Mouse (Mus musculus): ENCODE measurements around the gene Tenm4.
A peak's percentile ranks its signal among the peaks of the same experiment; 100 is the strongest.

The Tenm4 gene

DNA sequence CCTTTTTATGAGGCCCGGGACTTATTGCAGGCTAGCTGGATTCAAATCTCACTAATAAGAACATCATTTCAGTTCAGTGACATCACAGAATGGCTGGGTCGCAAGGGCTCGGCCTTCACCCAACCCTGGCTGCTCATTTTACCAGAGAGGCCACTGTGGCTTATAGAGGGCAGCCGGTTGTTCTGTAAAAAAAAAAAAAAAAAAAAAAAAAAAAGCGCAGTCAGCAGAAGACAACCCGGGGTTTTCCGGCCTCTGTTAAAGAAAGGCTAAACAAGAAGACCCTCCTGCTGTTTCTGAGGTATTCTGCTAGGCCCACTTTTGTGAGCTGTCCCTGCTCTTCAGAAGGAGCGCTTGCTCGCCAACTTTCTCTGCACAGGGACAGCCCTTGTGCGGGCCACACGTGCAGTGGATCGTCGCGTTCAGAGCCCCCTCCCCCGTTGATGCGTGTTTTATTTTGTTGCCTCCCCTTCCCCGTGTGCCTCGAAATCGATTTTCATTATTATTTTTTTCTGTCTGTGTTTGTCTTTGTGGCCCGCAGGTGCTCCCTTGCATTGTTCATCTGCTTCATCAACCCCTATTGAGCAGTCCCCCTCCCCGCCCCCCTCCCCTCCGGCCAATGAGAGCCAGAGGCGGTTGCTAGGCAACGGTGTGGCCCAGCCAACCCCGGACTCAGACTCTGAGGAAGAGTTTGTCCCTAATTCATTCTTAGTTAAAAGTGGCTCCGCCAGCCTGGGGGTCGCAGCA lies 472.6 kb downstream of the Tenm4 start:
- DNase-seq (ENCODE audit: low spot score in 2 of 2), result no peak

DNA sequence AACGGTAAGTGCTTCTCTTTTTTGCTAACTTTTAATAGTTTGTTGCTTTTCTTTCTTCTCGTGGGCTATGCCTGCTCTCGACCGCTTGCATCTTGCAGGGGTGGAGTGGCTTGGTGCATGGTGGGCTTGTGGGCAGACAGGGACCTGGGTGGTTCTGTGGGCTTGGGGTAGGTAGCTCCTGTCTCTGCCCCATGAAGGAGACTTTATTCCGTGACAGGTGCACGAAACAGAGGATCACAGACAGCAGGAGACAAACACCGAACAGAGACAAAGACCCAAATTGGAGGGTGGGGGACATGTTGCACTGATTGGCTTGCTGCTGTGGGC lies 473.1 kb downstream of the Tenm4 start:
- DNase-seq (ENCODE audit: low spot score in 2 of 2), result no peak

DNA sequence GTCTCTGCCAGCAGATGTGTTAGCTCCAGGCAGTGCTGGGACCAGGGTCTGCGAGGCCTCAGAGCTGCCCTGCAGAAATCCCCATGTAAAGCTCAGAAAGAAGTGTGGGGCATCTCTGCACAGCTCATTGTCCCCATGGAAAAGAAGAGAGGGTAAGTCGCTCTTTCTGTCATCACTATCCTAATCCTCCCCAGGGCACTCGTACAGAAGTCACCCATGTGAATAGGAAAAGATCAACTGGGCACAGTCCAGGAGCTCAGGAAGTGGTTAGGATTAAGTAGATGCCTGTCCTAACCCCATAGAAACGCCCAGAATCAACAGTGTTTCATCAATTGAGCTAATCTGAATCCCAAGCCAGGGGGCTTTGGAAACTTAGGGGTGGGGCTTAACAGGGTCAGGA lies 476.6 kb downstream of the Tenm4 start:
- DNase-seq (ENCODE audit: low spot score in 2 of 2), result no peak

DNA sequence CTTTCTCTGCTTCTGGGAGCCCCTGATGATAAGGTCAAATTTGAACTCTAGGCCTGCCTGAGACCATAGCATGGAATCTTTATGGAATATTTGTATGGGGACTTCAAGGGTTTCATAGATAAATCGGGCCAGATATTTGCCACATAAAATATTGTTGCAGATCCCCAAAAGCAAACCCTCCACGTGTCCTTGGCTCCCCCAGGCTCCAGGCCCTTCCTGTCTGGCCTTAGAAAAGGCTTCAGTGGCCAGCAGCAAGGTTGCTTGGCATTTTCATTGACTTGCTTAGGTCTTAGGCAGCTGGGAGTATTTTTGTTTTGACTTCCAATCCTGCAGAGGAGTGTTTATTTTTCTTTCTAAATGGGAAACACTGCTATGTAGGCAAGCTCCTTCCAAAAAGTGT lies 477.6 kb downstream of the Tenm4 start:
- no peak for DNase-seq (ENCODE audit: low spot score in 2 of 2)

DNA sequence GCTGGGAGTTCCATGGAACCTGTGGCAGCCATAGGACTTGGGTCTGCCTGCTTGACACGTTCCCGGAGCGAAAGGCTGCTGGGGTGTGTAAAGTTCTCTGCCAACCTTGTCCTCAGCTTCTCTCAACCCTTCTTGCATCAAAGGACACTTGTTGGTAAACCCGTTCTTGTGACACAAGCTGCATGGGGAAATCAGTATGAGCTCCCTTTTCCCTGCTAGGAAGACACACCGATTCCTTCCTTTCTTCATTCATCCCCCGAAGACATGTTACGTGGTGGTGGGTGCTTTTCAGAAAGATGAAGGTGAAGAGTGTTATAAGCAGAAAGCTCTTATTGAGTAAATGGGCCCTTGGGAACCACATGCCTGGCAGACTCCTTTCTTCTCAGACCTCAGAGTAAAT lies 478.1 kb downstream of the Tenm4 start:
- DNase-seq (ENCODE audit: low spot score in 2 of 2), result no peak

DNA sequence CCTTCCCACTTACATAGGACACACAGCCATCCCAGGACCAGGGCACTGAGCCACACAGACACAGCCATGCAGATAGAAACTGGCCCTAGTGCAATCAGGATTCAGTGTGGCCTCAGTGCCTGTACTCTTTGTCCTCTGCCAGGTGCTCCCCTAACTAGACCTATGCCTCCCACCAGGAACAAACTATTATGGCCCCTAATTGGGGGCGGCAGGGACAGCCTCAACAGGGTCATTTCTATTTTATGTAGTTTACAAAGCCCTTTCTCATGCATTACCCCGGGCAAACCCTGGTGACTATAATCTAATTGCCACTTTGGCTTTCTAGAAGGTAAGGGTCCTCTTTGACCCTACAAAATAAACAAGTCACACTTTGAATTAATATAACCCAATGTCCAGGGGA lies 479.4 kb downstream of the Tenm4 start:
- no peak for DNase-seq (ENCODE audit: low spot score in 2 of 2)

DNA sequence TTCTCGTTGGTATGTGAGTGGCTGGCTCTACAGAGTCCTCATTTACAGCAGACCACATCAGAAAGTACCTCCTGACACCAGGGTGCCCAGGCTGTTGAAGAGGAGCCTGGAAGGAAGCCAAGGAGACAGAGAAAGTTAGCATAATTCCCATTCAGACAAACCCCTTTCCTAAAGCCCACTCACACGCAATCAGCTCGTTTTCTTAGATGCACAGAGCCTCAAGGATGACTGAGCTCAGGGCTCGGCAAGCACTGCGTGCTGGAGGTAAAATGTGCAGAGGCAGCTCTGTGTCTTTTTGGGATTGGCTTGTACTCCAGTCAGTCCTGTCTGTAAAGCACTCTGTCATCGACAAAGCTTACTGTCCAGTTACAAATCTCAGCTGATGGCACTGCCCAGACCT lies 480.0 kb downstream of the Tenm4 start:
- DNase-seq (ENCODE audit: low spot score in 2 of 2), result no peak

DNA sequence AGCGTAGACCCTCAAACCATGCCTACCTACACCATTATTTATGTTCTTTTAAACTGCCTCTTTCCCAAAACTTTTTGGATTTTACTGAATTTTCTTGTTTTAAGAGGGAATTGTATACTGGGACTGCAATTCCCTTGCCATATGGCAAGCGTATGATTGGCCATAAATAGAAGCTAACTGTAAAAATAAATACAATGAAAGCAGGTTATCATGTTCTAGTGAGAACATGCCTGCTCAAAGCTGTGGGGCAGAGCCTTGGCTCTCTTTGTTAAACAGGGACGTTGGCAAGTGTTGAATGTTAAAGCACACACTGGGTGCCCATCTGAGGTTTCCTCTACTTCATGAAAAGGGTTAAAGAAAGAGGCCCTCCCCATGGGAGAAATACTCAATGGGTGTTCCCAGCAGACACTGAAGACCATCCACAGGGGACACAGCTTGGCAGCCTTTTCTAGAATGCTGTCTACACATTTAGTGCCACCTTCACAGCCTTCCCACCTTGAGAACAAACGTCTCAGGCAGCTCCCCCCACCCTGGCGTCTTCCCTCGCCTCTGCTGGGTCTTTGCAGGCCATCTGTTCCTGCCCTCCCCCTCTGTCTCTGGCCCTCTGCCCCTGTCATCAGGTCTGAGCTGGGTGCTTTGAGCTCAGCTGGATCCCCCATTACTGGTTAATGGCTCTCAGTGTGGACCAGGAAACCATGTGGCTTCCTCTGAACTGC lies 480.7 kb downstream of the Tenm4 start:
- DNase-seq (ENCODE audit: low spot score in 2 of 2), result no peak

DNA sequence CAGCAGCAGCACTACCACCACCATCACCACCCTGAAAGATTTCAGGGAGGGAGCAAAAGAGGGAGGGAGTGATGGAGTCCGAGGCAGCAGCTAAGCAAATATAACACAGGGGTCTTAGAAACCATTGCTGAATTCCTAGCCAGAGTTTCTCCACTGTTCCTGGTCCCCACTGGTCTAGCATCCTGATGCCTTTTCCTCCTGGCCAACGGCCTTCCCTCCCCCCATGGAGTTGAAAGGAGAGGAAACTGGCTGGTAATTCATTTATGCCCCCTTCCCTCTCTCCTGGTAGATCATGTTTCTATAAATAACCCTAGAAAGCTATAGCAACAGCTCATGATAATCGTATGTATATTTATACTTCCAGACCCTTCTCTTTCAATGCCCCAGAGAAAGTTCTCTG lies 481.8 kb downstream of the Tenm4 start:
- no peak for DNase-seq (ENCODE audit: low spot score in 2 of 2)

DNA sequence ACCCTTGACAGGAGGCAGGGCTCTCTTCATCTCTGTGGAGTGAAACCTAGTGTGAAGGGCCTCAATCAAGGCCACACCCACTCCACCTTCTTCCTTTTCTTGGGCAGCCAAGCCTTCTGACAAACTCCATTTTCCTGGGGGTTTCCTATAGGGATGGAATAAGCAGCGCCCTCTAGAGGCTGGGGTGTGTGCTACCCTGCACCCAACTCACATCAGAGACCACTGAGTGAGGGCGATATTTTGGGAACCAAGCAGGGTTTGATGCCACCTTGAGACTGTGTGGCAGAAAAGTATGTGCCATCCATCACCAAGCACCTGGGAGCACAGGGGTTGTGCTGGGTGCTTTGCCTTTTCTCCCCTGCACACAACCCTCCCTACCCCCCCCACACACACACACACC lies 483.2 kb downstream of the Tenm4 start:
- no peak for DNase-seq (ENCODE audit: low spot score in 2 of 2)

DNA sequence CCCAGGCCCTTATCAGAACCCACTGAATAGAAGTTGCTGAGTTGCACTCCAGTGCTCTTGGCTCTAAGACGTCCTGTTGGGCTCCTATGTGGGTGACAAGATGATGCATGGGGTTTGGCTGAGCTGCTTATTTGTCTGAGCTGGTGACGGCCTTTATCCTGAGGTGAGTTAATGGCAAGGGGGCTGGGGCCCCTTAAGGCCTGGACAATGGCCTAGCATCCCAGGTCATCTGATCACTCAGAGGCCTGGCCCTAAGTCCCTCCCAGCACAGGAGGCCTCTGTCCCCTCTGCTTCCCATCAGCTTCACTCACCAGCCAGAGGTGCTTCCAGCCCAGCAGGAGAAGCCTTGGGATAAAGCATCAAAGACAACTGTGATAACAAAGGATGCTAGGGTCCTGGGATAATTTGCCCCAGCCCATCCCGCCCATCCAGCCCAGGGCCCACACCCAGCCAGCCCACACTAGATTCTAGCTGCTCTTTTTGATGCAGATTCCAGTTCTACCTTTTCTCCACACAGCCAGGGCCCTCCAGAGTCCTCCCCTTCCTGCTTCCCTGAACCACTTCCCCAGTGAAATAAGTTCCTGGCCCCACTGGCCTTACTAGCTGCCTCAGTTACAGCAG lies 484.2 kb downstream of the Tenm4 start:
- no peak for DNase-seq (ENCODE audit: low spot score in 2 of 2)

DNA sequence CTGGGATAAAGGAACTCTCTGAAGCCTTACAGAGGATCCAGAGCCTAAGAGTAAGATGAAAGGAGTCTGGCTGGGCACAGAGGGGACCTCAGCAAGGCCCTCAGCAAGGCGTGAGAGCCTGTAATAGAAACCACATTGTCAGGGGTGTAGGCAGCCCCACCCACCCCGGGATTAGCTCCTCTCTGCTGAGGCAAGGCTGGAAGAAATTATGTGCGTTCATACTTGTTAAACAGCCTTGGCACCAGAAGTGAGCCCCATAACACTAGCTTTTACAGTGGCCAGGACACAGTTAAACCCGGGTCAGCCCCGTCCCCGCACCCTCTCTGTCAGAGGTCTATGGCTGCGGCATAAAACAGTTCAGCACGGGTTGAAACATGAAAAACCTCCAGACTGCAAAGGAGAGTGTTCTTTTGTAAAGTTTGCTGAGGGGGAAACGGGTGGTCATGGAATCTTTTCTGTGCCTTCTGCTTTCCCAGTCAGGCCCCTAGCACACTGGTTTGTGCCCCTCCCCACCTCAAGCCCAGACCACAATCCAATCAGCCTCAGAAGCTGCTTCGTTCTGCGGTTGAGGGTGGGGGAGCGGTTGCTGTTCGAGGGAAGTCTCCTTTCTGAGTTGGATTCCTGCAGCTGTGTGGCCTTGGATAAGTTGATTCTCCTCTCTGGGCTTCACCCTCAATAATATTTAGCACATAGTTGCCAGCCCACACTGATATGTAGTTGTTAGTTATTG lies 486.2 kb downstream of the Tenm4 start:
- no peak for DNase-seq (ENCODE audit: low spot score in 2 of 2)

DNA sequence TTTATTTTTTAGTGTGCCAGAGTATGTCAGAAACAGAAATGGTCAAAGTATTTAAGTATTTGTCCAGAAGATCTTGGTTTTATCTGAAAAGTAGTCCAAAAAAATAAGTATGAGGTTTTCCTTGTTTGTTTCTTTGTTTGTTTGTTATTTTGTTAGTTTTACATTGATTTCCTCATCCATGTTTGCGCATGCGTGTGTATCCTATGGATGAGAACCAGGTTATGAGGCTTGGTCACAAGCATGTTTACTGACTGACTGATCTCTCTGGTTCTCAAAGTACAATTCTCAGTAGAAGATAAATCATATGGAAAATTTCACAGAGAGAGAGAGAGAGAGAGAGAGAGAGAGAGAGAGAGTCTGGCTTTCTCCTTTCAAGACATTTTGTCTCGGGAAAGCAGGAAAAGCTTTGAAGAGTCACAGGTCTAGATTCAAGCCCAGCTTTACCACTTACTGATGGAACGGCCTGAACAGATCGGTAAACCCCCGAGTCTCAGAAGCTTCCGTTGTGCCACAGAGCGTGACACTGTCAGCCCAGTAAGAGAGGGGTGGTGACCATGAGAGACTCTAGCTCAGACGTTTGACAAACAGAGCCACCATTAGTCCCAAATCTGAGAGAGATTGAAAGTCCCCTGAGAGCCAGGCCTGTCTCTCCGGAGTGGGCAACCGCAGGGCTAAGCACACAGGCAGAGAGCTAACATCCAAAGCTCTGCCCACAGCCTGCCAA lies 487.0 kb downstream of the Tenm4 start:
- peak; percentile 10 to 12 for DNase-seq (ENCODE audit: low spot score in 2 of 2)

DNA sequence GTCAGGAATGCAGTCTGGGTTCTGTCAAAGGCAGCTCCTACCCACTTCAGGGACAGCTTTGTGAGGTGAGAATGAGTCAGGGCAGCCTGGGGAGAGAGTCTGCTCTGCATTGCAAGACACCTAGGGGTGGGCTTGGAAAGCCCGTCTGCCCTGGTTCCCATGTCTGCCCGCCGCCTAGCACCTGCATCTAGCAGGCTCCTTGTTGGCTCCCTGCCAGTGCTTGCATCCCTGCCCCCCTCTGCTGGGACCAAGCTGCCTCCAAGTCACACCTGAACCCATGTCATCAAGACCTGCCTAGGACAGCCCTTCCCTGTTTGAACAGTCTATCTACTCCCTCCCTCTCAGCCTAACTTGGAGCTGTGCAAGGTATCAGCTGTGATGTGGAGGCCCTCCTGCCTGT lies 489.9 kb downstream of the Tenm4 start:
- DNase-seq (ENCODE audit: low spot score in 2 of 2), result no peak

DNA sequence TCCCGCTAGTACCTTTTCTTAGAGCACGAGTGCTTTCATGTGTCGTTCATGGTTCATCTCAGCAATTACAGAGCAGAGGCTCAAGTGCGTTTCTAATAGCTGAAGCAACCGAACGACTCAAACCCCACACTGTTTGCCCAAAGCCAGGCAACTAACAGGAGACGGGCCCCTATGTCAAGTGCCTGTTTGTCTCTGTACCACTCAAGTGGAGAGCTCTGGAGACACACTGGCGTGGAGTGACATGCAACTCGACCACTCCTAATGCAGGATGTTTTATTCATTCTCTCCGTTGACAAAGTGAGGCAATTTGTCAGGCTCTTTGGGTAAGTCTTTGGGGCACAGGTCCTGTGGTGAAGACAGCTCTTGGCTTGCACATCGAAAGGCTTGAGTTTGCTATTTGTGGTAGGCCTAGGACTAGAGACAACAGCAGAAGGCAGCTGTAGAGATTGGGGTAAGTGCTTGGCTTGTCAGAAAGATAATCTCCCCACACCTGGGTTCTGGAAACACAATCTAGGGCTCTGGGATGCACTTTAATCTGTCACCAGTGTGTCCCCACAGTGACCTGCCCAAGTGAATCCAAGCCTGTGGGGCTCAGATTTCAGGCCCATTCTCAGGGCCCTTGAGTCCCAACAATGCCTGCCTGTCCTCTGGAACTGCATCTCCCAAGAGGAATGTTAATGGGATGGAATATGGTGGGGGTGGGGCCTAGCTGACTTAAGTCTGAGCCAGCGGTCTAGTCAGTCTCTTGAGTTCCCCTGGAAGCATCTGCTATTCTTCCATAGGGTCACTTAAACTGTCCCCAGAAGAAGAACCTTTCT lies 490.5 kb downstream of the Tenm4 start:
- no peak for DNase-seq (ENCODE audit: low spot score in 2 of 2)

DNA sequence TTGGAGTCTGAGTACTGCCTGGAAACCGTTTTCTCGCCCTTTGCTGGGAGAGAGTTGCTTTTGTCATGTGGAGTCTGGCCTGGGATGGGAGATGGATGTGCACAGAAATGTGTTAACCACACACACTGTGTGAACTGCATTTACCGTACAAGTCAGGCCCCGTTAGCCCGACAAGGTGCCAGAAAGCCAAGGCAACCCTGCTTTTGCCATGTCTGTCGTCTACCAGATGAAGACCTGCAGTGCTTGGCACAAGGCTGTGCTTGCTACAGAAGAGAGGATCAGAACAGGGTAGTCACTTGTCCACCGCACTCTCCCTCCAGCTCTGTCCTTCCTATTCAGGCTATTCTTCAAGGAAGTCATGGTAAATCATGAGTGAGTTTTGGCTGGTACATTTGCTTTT lies 492.3 kb downstream of the Tenm4 start:
- DNase-seq (ENCODE audit: low spot score in 2 of 2), result no peak

DNA sequence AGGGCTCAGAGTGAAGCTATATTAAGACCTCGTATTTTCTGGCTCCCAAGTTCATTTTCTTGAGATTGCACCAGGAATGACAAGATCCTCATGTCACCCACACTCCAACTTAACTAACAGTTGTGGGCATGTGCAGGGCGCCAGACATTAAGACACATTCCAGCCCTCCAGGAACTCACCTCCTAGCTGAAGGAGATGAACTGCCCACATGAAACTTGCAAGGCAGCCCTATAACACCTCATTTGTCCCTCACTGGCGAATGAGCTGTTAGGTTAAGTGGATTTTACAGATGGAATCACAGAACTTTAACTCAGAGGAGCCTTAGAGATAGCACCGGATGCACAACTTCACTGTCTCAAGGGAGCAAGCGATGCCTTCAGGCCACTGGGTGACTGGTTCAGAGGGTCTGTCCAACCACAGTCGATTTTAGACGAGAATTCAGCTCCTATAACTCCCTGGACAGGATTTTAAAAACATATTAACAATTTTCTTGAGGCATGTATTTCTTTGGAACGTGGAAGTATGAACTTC lies 495.4 kb downstream of the Tenm4 start:
- no peak for DNase-seq (ENCODE audit: low spot score in 2 of 2)

DNA sequence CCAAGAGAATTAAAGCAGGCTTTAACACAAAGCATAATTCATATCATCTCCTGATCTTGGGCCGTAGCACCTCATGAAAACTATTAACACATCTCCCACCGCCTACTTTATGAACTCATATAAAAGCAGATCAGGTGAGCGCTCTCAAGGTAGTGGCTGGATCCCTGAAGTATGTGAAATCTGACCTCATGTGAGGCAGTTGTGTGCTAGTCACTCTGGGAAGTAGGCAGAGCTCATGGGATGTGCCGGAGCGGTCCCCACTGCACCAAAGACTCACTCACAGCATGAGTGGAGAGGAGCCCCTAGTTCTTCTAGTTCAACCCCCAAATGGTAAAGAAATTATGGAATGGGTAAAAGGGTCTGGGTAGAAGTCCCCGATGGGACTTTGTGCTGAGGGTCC lies 496.6 kb downstream of the Tenm4 start:
- no peak for DNase-seq (ENCODE audit: low spot score in 2 of 2)

DNA sequence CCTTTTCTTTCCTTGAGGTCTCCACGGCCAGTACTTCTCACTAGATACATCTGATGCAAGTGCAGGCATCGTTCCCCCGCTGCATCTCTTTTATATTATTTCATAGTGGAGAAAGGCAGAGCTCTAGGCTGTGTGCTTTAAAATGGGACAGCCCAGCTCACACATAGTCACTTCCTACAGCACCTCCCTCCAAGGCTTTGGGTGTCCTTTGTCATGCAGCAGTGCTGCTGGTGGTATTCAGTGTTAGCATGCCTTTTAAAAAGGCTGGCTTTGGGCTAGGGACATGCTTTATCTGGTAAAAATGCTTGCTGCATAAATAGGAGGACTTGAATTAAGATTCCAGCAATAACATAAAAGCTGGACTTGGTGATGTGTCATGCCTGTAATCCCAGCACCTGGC lies 499.0 kb downstream of the Tenm4 start:
- DNase-seq (ENCODE audit: low spot score in 2 of 2), result no peak

DNA sequence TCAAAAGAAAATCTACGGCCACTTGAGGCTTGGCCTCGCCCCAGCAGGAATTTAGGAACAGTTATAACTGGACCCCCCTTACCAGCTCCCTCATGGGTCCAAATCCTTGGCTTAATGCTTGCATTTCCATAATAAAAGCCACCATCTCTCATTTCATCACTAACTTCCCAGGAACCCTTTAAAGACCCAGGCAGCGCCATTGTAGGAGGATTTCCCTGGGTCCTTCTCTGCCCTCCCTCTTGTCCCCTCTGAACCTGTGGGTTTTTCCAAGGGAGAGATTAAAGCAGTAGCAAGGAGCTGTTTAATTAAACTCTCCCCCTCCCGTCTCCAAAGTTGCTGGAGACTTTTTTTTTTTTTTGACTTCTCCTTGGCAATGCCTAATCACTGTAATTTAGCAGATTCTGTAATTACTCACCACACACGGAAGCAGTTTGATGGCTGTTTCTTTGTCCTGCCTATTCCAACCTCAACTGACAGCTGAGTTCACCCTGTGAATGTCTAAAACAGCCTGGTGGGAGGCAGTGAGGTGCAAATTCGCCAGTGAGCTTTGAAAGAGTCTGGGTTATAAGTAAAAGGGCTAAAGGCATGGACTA lies 501.4 kb downstream of the Tenm4 start:
- DNase-seq (ENCODE audit: low spot score in 2 of 2), result no peak
